Mouse (Mus musculus): ENCODE measurements around the gene Pou2f1. TPM values are rescaled to one million over a fixed set of nuclear protein-coding genes. Genes with fewer than 3 reads are reported as not detected.

Pou2f1 gene
- total RNA-seq, 2 experiments from 2014 or later: 11.2 TPM

- DNase-seq (ENCODE audit: low spot score in 2 of 2): no peak
Measured at GRCm38 (mm10) chr1:165882146-165882900, 120.2 kb downstream of the Pou2f1 start.

- no peak for DNase-seq (ENCODE audit: low spot score in 2 of 2)
Measured at GRCm38 (mm10) chr1:165878751-165879150, 123.7 kb downstream of the Pou2f1 start.

- DNase-seq (ENCODE audit: low spot score in 2 of 2): no peak
Measured at GRCm38 (mm10) chr1:165875520-165876284, 126.8 kb downstream of the Pou2f1 start.

DNA sequence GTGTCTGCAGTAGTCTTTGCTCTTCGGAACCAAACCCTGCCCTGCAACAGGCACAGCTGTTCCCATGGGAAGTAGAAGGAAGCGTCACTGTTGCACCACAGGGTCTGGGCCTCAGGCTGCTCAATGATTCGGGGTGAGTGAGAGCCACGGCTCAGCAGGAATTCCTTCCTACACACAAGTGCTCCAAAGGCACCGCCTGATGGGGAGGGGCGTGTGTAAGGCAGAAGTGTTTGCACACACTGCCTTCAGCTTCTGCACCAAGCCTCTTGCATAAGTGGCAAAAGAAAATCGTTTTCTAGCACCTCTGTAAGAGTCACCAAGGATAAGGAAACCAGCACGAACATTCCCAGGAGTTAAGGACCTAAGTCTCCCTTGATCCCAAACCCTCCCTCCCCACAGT lies 127.8 kb downstream of the Pou2f1 start:
- no peak for DNase-seq (ENCODE audit: low spot score in 2 of 2)

- no peak for DNase-seq (ENCODE audit: low spot score in 2 of 2)
Measured at GRCm38 (mm10) chr1:165868659-165869058, 133.8 kb downstream of the Pou2f1 start.

DNA sequence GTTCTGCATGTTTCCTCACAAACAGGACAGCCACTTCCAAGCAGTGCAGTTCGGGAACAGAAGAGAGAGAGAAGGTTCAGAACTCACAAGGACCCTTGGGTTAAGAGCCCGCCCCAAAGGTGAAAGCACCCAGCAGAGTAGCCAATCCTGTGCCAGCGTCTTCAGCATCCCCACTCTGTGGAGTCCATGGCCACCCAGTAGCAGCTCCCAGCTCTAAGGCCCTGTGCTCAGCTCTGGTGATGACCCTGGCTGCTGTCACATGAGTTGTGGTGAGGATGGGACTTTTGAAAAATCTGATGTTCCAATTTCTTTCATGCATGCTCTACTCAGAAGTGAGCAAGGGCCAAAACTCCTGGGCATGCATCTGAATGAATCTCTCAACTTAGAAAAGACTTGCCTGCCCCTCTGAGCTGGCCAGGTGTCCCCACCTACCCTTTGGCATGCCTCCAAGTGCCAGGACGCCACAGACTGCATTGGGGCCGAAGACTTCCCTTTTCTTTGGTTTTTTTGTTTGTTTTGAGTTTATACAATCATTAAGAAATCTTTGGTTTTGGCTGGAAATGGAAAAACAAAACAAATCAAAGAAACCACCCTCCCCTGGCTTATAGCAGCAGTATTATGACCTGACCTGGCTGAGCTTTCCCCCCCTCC lies 135.7 kb downstream of the Pou2f1 start:
- no peak for DNase-seq (ENCODE audit: low spot score in 2 of 2)

GRCm38 (mm10) chr1:165864864-165865795 lies 137.3 kb downstream of the Pou2f1 start:
- no peak for DNase-seq (ENCODE audit: low spot score in 2 of 2)

DNA sequence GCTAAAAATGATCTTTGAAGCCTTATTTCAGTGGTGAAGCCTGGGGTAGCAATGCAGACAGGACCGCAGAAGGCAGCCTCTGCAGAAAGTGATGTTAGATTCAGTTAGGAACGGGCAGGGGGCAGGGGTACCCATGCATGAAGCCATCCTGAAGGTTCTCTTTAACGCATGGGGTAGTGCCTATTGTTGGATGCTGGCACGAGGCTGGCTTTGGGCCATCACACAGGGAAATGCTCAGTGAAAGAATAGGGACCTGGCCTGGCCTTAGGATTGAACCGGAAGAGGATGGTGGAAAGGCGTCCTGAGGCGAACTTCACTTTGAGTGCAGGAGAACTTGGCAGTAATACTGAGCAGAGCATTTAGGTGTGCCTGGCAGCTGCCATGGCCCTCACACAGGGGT lies 140.4 kb downstream of the Pou2f1 start:
- no peak for DNase-seq (ENCODE audit: low spot score in 2 of 2)

DNA sequence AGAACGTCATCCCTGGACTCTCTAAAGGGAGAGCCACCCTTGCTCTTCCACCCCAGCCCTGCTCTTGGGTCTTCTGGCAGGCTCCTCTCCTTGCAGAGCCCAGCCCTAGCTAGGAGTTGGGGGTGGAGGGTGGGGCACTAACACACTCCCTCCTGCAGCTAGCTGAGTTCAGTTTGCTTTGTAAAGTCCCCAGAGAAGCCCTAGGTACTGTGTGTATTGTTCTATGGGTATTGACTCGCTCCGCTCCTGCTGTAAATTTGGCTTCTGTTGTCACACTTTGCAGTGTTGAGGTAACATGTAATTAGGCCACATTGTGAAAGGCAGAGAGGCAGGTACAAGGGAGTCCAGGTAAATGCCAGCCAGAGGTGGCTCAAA lies 141.3 kb downstream of the Pou2f1 start:
- no peak for DNase-seq (ENCODE audit: low spot score in 2 of 2)

- no peak for DNase-seq (ENCODE audit: low spot score in 2 of 2)
Measured at GRCm38 (mm10) chr1:165860373-165861234, 141.9 kb downstream of the Pou2f1 start.

GRCm38 (mm10) chr1:165858356-165858755 lies 144.1 kb downstream of the Pou2f1 start:
- DNase-seq (ENCODE audit: low spot score in 2 of 2): no peak

DNA sequence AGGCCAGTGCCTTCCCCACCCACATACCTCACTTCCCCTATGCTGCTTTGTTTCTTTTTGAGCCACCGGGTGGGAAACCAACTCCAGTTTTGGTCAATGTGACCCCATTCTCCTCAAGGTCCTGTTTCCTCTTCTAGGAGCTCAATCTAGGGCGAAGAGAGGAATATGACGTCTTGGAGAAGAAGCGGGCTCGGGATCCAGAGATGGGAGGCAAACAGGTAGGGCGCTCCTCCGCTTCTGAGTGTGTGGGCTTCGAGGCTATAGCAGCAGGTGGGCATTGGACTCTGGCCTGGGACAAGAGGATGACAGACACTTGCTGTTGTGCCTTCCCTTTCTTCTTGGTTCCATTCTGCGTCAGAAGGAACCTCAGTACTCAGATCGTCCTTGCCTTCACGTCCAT lies 145.2 kb downstream of the Pou2f1 start:
- no peak for DNase-seq (ENCODE audit: low spot score in 2 of 2)

DNA sequence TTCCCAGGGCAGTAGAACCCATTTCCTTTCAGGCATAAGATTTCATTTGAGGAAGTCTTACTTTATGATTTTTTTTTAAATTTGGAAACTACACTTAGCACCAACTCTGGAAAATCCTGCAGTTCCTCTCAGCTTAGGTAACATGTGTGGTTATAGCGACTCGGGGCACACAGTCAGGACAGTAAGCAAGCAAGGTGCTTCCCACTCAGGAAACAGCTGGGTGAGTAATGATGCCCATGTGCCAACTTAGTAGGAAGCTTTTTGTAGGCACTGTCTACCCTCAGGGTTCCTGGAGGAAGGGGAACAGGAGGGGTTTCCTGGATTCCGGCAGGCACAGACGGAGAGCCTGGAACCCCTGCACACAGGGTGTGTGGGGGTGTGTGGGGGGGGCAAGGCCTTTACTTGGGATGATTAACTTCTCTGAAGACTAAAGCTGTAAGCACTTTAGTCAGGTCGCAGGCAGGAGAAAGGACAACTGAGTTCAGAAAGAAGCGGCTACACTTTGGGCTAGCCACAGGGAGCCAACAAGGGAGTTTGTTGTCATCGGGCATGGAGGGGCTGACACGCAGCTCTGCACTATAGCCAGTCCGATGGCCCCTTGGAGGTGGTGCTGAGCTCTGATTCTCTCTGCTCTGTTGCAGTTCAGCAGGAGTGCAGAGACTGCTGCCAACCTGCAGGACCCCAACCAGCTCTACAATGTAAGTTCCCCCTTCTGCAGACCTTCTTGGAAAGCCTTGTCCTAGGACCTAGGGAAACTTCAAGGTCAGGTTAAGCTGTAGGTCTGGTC lies 146.5 kb downstream of the Pou2f1 start:
- no peak for DNase-seq (ENCODE audit: low spot score in 2 of 2)

DNA sequence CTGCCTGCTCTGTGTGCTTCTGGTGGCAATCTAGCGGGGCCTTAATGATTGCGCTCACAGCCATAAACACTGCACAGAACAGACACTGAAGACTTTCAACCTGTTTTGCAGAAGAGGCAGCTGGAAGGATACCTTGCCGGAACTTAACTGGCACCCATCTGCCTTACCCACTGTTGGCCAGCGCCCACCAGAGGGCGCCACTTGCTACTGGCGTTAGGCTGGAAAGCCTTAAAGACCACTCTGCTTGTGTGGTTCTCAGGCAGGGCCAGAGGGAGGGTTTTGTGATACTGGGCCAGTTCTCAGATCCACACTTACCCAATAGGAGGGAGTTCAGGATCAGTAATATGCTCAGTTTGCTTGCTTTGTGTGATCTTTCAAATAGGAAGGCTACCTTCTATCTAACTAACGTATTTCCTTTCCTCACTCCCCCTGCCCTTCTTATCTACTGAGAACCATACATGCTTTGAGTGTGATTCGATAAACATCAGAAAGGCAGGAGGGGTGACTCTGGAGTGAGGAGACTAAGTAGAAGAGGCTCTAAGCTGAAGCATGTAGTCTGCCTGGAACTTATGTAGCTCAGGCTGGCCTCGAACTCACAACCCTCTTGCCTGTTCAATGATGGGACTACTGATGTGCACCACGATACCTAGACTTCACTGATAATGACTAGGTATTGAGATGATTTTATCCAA lies 148.6 kb downstream of the Pou2f1 start:
- DNase-seq (ENCODE audit: low spot score in 2 of 2): peak; percentile 58 to 72

DNA sequence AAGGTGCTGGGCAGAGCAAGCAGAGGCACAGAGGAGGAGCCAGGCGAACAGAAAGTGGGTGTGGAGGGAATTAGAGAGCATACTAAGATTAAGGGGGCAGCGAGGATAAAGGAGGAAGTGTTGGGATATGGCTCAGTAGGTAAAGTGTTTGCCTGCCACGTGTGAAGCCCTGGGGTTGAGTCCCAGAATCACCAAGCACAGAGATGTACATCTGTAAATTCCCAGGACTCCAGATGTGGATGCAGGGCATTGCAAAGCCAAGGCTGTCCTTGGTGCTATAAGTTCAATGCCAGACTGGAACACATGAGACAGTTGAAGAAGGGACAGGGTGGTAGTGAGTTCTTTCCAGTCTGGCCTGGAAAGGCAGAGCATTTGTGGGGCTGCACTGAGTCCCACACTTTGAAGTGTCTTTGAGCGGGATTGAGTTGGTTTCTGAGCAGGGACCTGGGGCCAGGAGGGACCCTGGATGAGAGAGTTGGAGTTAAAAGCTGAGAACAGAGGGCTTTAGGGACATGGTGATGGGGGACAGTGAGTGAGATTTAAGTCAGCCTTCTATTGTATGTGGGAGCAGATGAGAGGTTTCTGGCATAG lies 149.3 kb downstream of the Pou2f1 start:
- no peak for DNase-seq (ENCODE audit: low spot score in 2 of 2)

DNA sequence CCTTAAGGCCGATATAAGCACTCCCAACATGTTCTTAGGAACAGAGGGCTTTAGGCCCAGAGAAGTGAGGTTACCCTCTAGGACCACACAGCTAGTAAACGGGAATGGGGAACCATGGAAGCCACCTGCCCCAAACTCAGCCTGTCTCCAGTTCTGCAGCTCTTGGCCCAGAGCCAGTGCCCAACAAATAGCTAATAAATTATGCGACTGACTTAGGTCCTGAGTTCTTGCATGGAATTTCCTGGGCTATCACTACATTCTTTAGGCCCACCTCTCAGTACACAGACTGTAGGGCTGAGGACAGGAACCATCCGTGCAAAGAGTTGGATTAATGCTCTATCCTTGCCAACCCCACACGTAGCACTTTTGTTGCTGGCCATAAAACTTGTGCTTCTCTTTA lies 150.3 kb downstream of the Pou2f1 start:
- peak in 1 of 2 experiments; percentile 16 for DNase-seq (ENCODE audit: low spot score in 2 of 2)

DNA sequence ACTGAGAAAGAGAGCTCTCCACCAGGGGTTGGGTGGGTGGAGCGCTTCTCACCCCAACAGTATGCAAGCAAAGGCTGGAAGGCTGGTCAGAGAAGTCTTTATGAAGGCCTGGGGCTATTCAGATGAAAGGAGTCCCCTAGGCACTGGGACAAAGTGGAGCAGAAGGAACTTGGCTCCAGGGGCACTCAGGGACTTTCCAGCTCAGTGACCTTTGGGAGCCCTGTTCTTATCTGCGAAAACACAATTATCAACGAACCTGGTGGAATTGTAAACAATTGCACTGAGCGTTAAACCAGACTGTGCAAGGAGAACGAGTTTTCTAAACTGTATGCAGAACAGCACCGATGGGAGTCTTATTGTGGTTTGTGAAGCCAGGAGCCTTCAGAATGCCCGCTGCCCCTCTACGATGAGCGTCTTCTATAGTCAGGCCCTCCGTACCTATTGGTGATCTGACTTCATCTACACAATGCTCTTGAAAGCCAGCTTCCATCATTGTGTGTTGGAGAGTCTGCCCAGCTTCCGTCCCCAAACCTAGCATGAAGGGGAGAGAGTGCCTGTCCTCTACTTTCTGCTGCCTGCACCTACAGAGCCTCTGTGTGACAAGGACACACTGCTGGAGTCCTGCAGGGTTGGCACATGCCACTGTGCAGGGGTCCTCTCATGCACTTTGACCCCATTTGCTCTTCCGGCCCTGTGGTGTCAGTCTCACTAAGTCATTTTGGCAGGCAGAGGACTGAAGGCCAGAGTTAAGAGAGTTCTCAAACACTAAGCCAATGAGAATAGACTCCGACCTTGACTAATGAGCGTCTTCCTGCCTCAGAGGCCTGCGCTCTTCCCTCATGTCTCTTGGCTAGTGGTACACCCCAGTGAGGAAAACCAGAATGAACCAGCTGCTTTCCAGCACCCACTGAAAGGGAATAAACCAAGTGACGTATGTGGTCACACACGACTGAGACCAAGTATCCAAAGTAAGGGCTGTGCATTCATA lies 152.7 kb downstream of the Pou2f1 start:
- DNase-seq (ENCODE audit: low spot score in 2 of 2): peak in 1 of 2 experiments; percentile 11
